Mouse (Mus musculus) heart, postnatal 0 days (tissue): ENCODE data around the gene Cabp2. TPM values are rescaled to one million over a fixed set of nuclear protein-coding genes. Genes with fewer than 3 reads are reported as not detected.

Experiments used
- ATAC-seq: fragments of 200-750 bp; cut with Nextera tagmentation; 2 replicates; pipeline ENCODE4 v1.8.0; 2017; ENCODE audit warnings: low read depth, moderate number of reproducible peaks, moderate library complexity; ENCODE audit not compliant: insufficient read depth
- DNase-seq: peaks from one replicate; pipeline ENCODE4 v3.0.0-alpha.2; 2016; ENCODE audit warnings: low spot score
- H3K27ac ChIP-seq: fragments of 300-500 bp; sonication (generic); 2 replicates; pipeline ENCODE4 v1.5.1; 2014; ENCODE audit warnings: low read depth, mild to moderate bottlenecking
- H3K27me3 ChIP-seq: fragments of 300-500 bp; sonication (generic); 2 replicates; pipeline ENCODE4 v1.6.1; 2014; ENCODE audit warnings: low read length, mixed read lengths; ENCODE audit not compliant: control insufficient read depth, insufficient read depth
- H3K36me3 ChIP-seq: fragments of 300-500 bp; sonication (generic); replicated peaks from 2 replicates; pipeline ENCODE4 v1.6.1; 2014; ENCODE audit warnings: low read length, mixed read lengths; ENCODE audit not compliant: control insufficient read depth, insufficient read depth
- H3K4me1 ChIP-seq: fragments of 300-500 bp; sonication (generic); 2 replicates; pipeline ENCODE4 v1.6.1; 2014; ENCODE audit warnings: antibody characterized with exemption; ENCODE audit not compliant: control insufficient read depth, insufficient read depth
- H3K4me2 ChIP-seq: fragments of 300-500 bp; sonication (generic); 2 replicates; pipeline ENCODE4 v1.6.1; 2014; ENCODE audit warnings: low read depth, mild to moderate bottlenecking, low read length, moderate library complexity
- H3K4me3 ChIP-seq: fragments of 300-500 bp; sonication (generic); 2 replicates; pipeline ENCODE4 v1.5.1; 2014; ENCODE audit warnings: low read depth, low read length
- H3K9ac ChIP-seq: fragments of 300-500 bp; sonication (generic); replicated peaks from 2 replicates; pipeline ENCODE4 v1.6.1; 2014; ENCODE audit warnings: low read depth, low read length, mixed read lengths
- H3K9me3 ChIP-seq: fragments of 300-500 bp; sonication (generic); replicated peaks from 2 replicates; pipeline ENCODE4 v1.6.1; 2016; ENCODE audit warnings: low read length; ENCODE audit not compliant: control insufficient read depth
- CTCF ChIP-seq: IDR thresholded peaks from 2 replicates; pipeline ENCODE4 v1.5.1; 2016; ENCODE audit warnings: antibody characterized with exemption, control low read depth, low read depth
- EP300 ChIP-seq: IDR thresholded peaks from 2 replicates; pipeline ENCODE4 v1.6.1; 2016; ENCODE audit warnings: antibody characterized with exemption, low read depth
- WGBS: fragments of 180-500 bp; shearing (Covaris S2); extraction: QIAGEN DNeasy Blood & Tissue Kit; methylation state at CpG from one replicate; pipeline ENCODE4 v1.1.7; 2014; 5-methylcytosine and 5-hydroxymethylcytosine counted together
- polyA plus RNA-seq: library from polyadenylated mRNA; unstranded; fragments of >200 nt; fragmentation: Nextera tagmentation; extraction: Ambion mirVana; gene quantifications from 2 replicates; pipeline ENCODE4 v1.2.1, GENCODE M21; 2015
- total RNA-seq: library from RNA; depleted of rRNA; stranded (reverse); fragments of >200 nt; gene quantifications from 2 replicates; pipeline ENCODE4 v1.2.3, GENCODE M21; 2014; ENCODE audit warnings: low replicate concordance

The Cabp2 gene
- total and polyA plus RNA-seq, 2 experiments from 2014 or later, result not detected

- Histone ChIP-seq H3K9ac (no peak overlapping the region), H3K4me1 (peaks cover 11% of the 10 kb centered on the region), H3K9me3 (no peaks in the 10 kb centered on the region), H3K4me2 (no peak overlapping the region), H3K36me3 (peaks cover 53% of the 10 kb centered on the region), H3K27me3 (no peaks in the 10 kb centered on the region), H3K4me3 (no peak overlapping the region), H3K27ac (no peak overlapping the region)
- DNase-seq (no peak), ATAC-seq (no peak)
- no peak for TF ChIP-seq CTCF
- no peak for TF ChIP-seq EP300
- 88% methylated on average over 10 of the region's 10 CpGs for WGBS
Measured at GRCm38 (mm10) chr19:4115144-4115543, 33.8 kb downstream of the Cabp2 start.

GRCm38 (mm10) chr19:4115816-4116215 is 34.4 kb downstream of the Cabp2 start:
- 88% methylated on average over 11 of the region's 11 CpGs for WGBS
- H3K27me3 ChIP-seq, result no peaks in the 10 kb centered on the region
- DNase-seq (no peak), ATAC-seq (no peak)
- peaks cover 53% of the 10 kb centered on the region for H3K36me3 ChIP-seq
- no peaks in the 10 kb centered on the region for H3K9me3 ChIP-seq
- H3K4me1 ChIP-seq, result peaks cover 16% of the 10 kb centered on the region
- H3K27ac ChIP-seq, result no peak overlapping the region
- no peak overlapping the region for H3K9ac ChIP-seq
- TF ChIP-seq CTCF (no peak), EP300 (no peak)
- H3K4me2 ChIP-seq, result no peak overlapping the region
- no peak overlapping the region for H3K4me3 ChIP-seq

GRCm38 (mm10) chr19:4117006-4117405 is 35.6 kb downstream of the Cabp2 start:
- H3K4me3 ChIP-seq, result no peak overlapping the region
- no peaks in the 10 kb centered on the region for H3K27me3 ChIP-seq
- WGBS, result 97% methylated on average over 7 of the region's 7 CpGs
- ATAC-seq (no peak), DNase-seq (no peak)
- TF ChIP-seq EP300 (no peak), CTCF (no peak)
- H3K9ac ChIP-seq, result no peak overlapping the region
- H3K36me3 ChIP-seq, result peaks cover 44% of the 10 kb centered on the region
- H3K4me2 ChIP-seq, result no peak overlapping the region
- no peaks in the 10 kb centered on the region for H3K9me3 ChIP-seq
- H3K4me1 ChIP-seq, result peaks cover 19% of the 10 kb centered on the region
- no peak overlapping the region for H3K27ac ChIP-seq

- Histone ChIP-seq H3K4me1 (peaks cover 13% of the 10 kb centered on the region), H3K9me3 (no peaks in the 10 kb centered on the region), H3K9ac (no peak overlapping the region), H3K4me3 (no peak overlapping the region), H3K27me3 (no peaks in the 10 kb centered on the region), H3K36me3 (peaks cover 35% of the 10 kb centered on the region), H3K27ac (no peak overlapping the region), H3K4me2 (no peak overlapping the region)
- 92% methylated on average over 2 of the region's 2 CpGs for WGBS
- no peak for DNase-seq
- TF ChIP-seq EP300 (no peak), CTCF (no peak)
- ATAC-seq, result no peak
Measured at GRCm38 (mm10) chr19:4118350-4118749, 37.0 kb downstream of the Cabp2 start.

- no peak overlapping the region for H3K4me3 ChIP-seq
- TF ChIP-seq EP300, result no peak
- TF ChIP-seq CTCF, result no peak
- H3K9ac ChIP-seq, result no peak overlapping the region
- no peaks in the 10 kb centered on the region for H3K27me3 ChIP-seq
- 77% methylated on average over 6 of the region's 6 CpGs for WGBS
- no peak overlapping the region for H3K4me2 ChIP-seq
- no peaks in the 10 kb centered on the region for H3K9me3 ChIP-seq
- H3K27ac ChIP-seq, result no peak overlapping the region
- ATAC-seq (no peak), DNase-seq (no peak)
- H3K4me1 ChIP-seq, result peaks cover 9% of the 10 kb centered on the region; the same call in 1 of the 2 replicates
- H3K36me3 ChIP-seq, result peaks cover 27% of the 10 kb centered on the region
Measured at GRCm38 (mm10) chr19:4119716-4120487, 38.5 kb downstream of the Cabp2 start.

- Histone ChIP-seq H3K9me3 (no peaks in the 10 kb centered on the region), H3K9ac (no peak overlapping the region), H3K4me1 (peaks cover 9% of the 10 kb centered on the region; the same call in 1 of the 2 replicates), H3K36me3 (peaks cover 21% of the 10 kb centered on the region), H3K27ac (no peak overlapping the region), H3K27me3 (no peaks in the 10 kb centered on the region), H3K4me2 (peak overlapping the region; percentile 57), H3K4me3 (no peak overlapping the region)
- TF ChIP-seq EP300 (no peak), CTCF (no peak)
- WGBS, result 87% methylated on average over 2 of the region's 2 CpGs
- no peak for ATAC-seq
- DNase-seq, result no peak
Measured at GRCm38 (mm10) chr19:4120496-4120895, 39.1 kb downstream of the Cabp2 start.
